Mouse (Mus musculus) T-cell, adult 2 months (primary cell): ENCODE measurements at regions not wholly inside any gene's neighbourhood (a gene's known extent, or its start where the extent isn't known, plus 50 kb on each side); places are given as distances from the start of the nearest gene placed in this dataset.

Experiments
- DNase-seq: peaks from one replicate; pipeline ENCODE4 v3.0.0; 2022; ENCODE audit warnings: low spot score

- no peak for DNase-seq
Observed at GRCm38 (mm10) chr6:52368734-52369412, 55.6 kb downstream of the Evx1 start.

GRCm38 (mm10) chr6:52370806-52371360, 57.6 kb downstream of the Evx1 start:
- no peak for DNase-seq

- DNase-seq, result no peak
Observed at GRCm38 (mm10) chr6:52379146-52379545, 65.8 kb downstream of the Evx1 start.

GRCm38 (mm10) chr6:52379588-52379987, 66.3 kb downstream of the Evx1 start:
- no peak for DNase-seq

- no peak for DNase-seq
Observed at GRCm38 (mm10) chr6:52385044-52385443, 71.7 kb downstream of the Evx1 start.

- no peak for DNase-seq
Observed at GRCm38 (mm10) chr6:52401404-52401803, 88.1 kb downstream of the Evx1 start.

- no peak for DNase-seq
Observed at GRCm38 (mm10) chr6:52409991-52410390, 96.7 kb downstream of the Evx1 start.

- no peak for DNase-seq
Observed at GRCm38 (mm10) chr6:52410711-52411110, 97.4 kb downstream of the Evx1 start.

- DNase-seq, result no peak
Observed at GRCm38 (mm10) chr6:52411302-52411701, 98.0 kb downstream of the Evx1 start.

- no peak for DNase-seq
Observed at GRCm38 (mm10) chr6:52413639-52414038, 100.3 kb downstream of the Evx1 start.

GRCm38 (mm10) chr6:52415341-52415946, 102.1 kb downstream of the Evx1 start:
- no peak for DNase-seq

- no peak for DNase-seq
Observed at GRCm38 (mm10) chr6:52416491-52416890, 103.2 kb downstream of the Evx1 start.

GRCm38 (mm10) chr6:52417439-52418124, 104.3 kb downstream of the Evx1 start:
- DNase-seq, result no peak

GRCm38 (mm10) chr6:52418451-52419170, 105.3 kb downstream of the Evx1 start:
- no peak for DNase-seq

GRCm38 (mm10) chr6:52420276-52420970, 107.1 kb downstream of the Evx1 start:
- DNase-seq, result no peak

GRCm38 (mm10) chr6:52421771-52422170, 108.5 kb downstream of the Evx1 start:
- no peak for DNase-seq

GRCm38 (mm10) chr6:52422686-52423085, 109.4 kb downstream of the Evx1 start:
- no peak for DNase-seq

- no peak for DNase-seq
Observed at GRCm38 (mm10) chr6:52423581-52424107, 110.3 kb downstream of the Evx1 start.

GRCm38 (mm10) chr6:52424440-52424839, 111.1 kb downstream of the Evx1 start:
- DNase-seq, result no peak

GRCm38 (mm10) chr6:52425082-52425481, 111.8 kb downstream of the Evx1 start:
- DNase-seq, result no peak

- DNase-seq, result no peak
Observed at GRCm38 (mm10) chr6:52428489-52429203, 115.3 kb downstream of the Evx1 start.
